Mouse (Mus musculus) lung, postnatal 0 days (tissue): ENCODE results near the gene Chd5. TPM values are rescaled to one million over a fixed set of nuclear protein-coding genes. Genes with fewer than 3 reads are reported as not detected.

ENCODE experiments used
- ATAC-seq: fragments of 200-750 bp; cut with Nextera tagmentation; 2 replicates; pipeline ENCODE4 v1.8.0; 2017; ENCODE audit warnings: moderate library complexity
- DNase-seq: peaks from one replicate; pipeline ENCODE4 v3.0.0-alpha.2; 2016; ENCODE audit warnings: low spot score
- H3K27ac ChIP-seq: fragments of 300-500 bp; sonication (generic); 2 replicates; pipeline ENCODE4 v1.5.1; 2014; ENCODE audit warnings: antibody characterized with exemption, mild to moderate bottlenecking, low read length, mixed read lengths
- H3K27me3 ChIP-seq: fragments of 300-500 bp; sonication (generic); replicated peaks from 2 replicates; pipeline ENCODE4 v1.6.1; 2014; ENCODE audit warnings: low read length, mixed read lengths; ENCODE audit not compliant: insufficient read depth
- H3K36me3 ChIP-seq: fragments of 300-500 bp; sonication (generic); 2 replicates; pipeline ENCODE4 v1.6.1; 2014; ENCODE audit warnings: low read length, mixed read lengths; ENCODE audit not compliant: insufficient read depth
- H3K4me1 ChIP-seq: fragments of 300-500 bp; sonication (generic); 2 replicates; pipeline ENCODE4 v1.6.1; 2014; ENCODE audit warnings: antibody characterized with exemption, low read depth, low read length, mixed read lengths; ENCODE audit not compliant: insufficient read depth
- H3K4me2 ChIP-seq: fragments of 300-500 bp; sonication (generic); replicated peaks from 2 replicates; pipeline ENCODE4 v1.6.1; 2014; ENCODE audit warnings: low read depth, mild to moderate bottlenecking, low read length, moderate library complexity, mixed read lengths
- H3K4me3 ChIP-seq: fragments of 300-500 bp; sonication (generic); 2 replicates; pipeline ENCODE4 v1.5.1; 2014; ENCODE audit warnings: low read depth, low read length
- H3K9ac ChIP-seq: fragments of 300-500 bp; sonication (generic); replicated peaks from 2 replicates; pipeline ENCODE4 v1.6.1; 2014; ENCODE audit warnings: low read depth, mild to moderate bottlenecking
- H3K9me3 ChIP-seq: fragments of 300-500 bp; sonication (generic); 2 replicates; pipeline ENCODE4 v1.6.1; 2016; ENCODE audit warnings: low read length, mixed read lengths
- CTCF ChIP-seq: IDR thresholded peaks from 2 replicates; pipeline ENCODE4 v1.5.1; 2016; ENCODE audit warnings: antibody characterized with exemption, mild to moderate bottlenecking
- EP300 ChIP-seq: IDR thresholded peaks from 2 replicates; pipeline ENCODE4 v1.6.1; 2016; ENCODE audit warnings: antibody characterized with exemption, mild to moderate bottlenecking, control low read depth
- WGBS: fragments of 180-500 bp; shearing (Covaris S2); extraction: QIAGEN DNeasy Blood & Tissue Kit; methylation state at CpG from one replicate; pipeline ENCODE4 v1.1.7; 2014; 5-methylcytosine and 5-hydroxymethylcytosine counted together
- polyA plus RNA-seq: library from polyadenylated mRNA; unstranded; fragments of >200 nt; fragmentation: Nextera tagmentation; extraction: Ambion mirVana; gene quantifications from 2 replicates; pipeline ENCODE4 v1.2.1, GENCODE M21; 2015

The Chd5 gene
- polyA plus RNA-seq, 1 experiment from 2014 or later, result 0.07 TPM

GRCm38 (mm10) chr4:152362180-152362579 is 23.7 kb downstream of the Chd5 start:
- TF ChIP-seq EP300 (no peak), CTCF (no peak)
- no peak overlapping the region for H3K9ac ChIP-seq
- no peak overlapping the region for H3K4me3 ChIP-seq
- no peaks in the 10 kb centered on the region for H3K4me1 ChIP-seq
- no peaks in the 10 kb centered on the region for H3K9me3 ChIP-seq
- no peak overlapping the region for H3K27ac ChIP-seq
- no peak for DNase-seq
- 29% methylated on average over 8 of the region's 9 CpGs for WGBS
- H3K36me3 ChIP-seq, result no peaks in the 10 kb centered on the region
- peak; percentile 31; the same call in 1 of the 2 replicates for ATAC-seq
- H3K27me3 ChIP-seq, result no peaks in the 10 kb centered on the region
- H3K4me2 ChIP-seq, result no peak overlapping the region

GRCm38 (mm10) chr4:152365228-152365627 is 26.8 kb downstream of the Chd5 start:
- Histone ChIP-seq H3K4me3 (no peak overlapping the region), H3K4me2 (no peak overlapping the region), H3K27me3 (no peaks in the 10 kb centered on the region), H3K9me3 (no peaks in the 10 kb centered on the region), H3K27ac (no peak overlapping the region), H3K9ac (no peak overlapping the region), H3K36me3 (no peaks in the 10 kb centered on the region), H3K4me1 (no peaks in the 10 kb centered on the region)
- no peak for ATAC-seq
- WGBS, result 71% methylated on average over 7 of the region's 7 CpGs
- TF ChIP-seq EP300, result no peak
- no peak for TF ChIP-seq CTCF
- DNase-seq, result no peak

GRCm38 (mm10) chr4:152382528-152383252 is 44.2 kb downstream of the Chd5 start:
- H3K4me3 ChIP-seq, result no peak overlapping the region
- H3K9ac ChIP-seq, result no peak overlapping the region
- TF ChIP-seq CTCF (no peak), EP300 (no peak)
- no peak overlapping the region for H3K27ac ChIP-seq
- DNase-seq (no peak), ATAC-seq (no peak)
- H3K4me2 ChIP-seq, result no peak overlapping the region
- WGBS, result 80% methylated on average over 17 of the region's 17 CpGs
- H3K4me1 ChIP-seq, result no peaks in the 10 kb centered on the region
- H3K36me3 ChIP-seq, result no peaks in the 10 kb centered on the region
- no peaks in the 10 kb centered on the region for H3K27me3 ChIP-seq
- H3K9me3 ChIP-seq, result no peaks in the 10 kb centered on the region

GRCm38 (mm10) chr4:152385644-152386043 is 47.2 kb downstream of the Chd5 start:
- Histone ChIP-seq H3K36me3 (no peaks in the 10 kb centered on the region), H3K27me3 (no peaks in the 10 kb centered on the region), H3K9me3 (no peaks in the 10 kb centered on the region), H3K4me2 (no peak overlapping the region), H3K4me1 (no peaks in the 10 kb centered on the region), H3K27ac (no peak overlapping the region), H3K4me3 (no peak overlapping the region), H3K9ac (no peak overlapping the region)
- WGBS, result 60% methylated on average over 16 of the region's 16 CpGs
- DNase-seq (no peak), ATAC-seq (no peak)
- peak; percentile 48 for TF ChIP-seq CTCF
- TF ChIP-seq EP300, result no peak

- no peak for ATAC-seq
- H3K27me3 ChIP-seq, result no peaks in the 10 kb centered on the region
- no peak overlapping the region for H3K4me2 ChIP-seq
- H3K4me3 ChIP-seq, result no peak overlapping the region
- no peaks in the 10 kb centered on the region for H3K36me3 ChIP-seq
- no peaks in the 10 kb centered on the region for H3K4me1 ChIP-seq
- WGBS, result 68% methylated on average over 5 of the region's 5 CpGs
- H3K9me3 ChIP-seq, result no peaks in the 10 kb centered on the region
- no peak overlapping the region for H3K9ac ChIP-seq
- no peak overlapping the region for H3K27ac ChIP-seq
- TF ChIP-seq CTCF, result no peak
- no peak for TF ChIP-seq EP300
- DNase-seq, result no peak
These were observed 53.7 kb downstream of the Chd5 start for GRCm38 (mm10) chr4:152392192-152392591.

GRCm38 (mm10) chr4:152392627-152393026 is 54.2 kb downstream of the Chd5 start:
- H3K27me3 ChIP-seq, result no peaks in the 10 kb centered on the region
- 84% methylated on average over 17 of the region's 17 CpGs for WGBS
- no peak for DNase-seq
- TF ChIP-seq CTCF, result no peak
- no peak for TF ChIP-seq EP300
- no peak overlapping the region for H3K9ac ChIP-seq
- ATAC-seq, result no peak
- H3K4me1 ChIP-seq, result no peaks in the 10 kb centered on the region
- H3K4me2 ChIP-seq, result no peak overlapping the region
- no peak overlapping the region for H3K27ac ChIP-seq
- no peak overlapping the region for H3K4me3 ChIP-seq
- no peaks in the 10 kb centered on the region for H3K36me3 ChIP-seq
- H3K9me3 ChIP-seq, result no peaks in the 10 kb centered on the region

- 55% methylated on average over 3 of the region's 3 CpGs for WGBS
- no peak for ATAC-seq
- H3K27me3 ChIP-seq, result no peaks in the 10 kb centered on the region
- H3K36me3 ChIP-seq, result no peaks in the 10 kb centered on the region
- TF ChIP-seq EP300, result no peak
- no peak for TF ChIP-seq CTCF
- no peak overlapping the region for H3K4me3 ChIP-seq
- H3K4me1 ChIP-seq, result no peaks in the 10 kb centered on the region
- DNase-seq, result no peak
- no peak overlapping the region for H3K27ac ChIP-seq
- H3K9me3 ChIP-seq, result no peaks in the 10 kb centered on the region
- no peak overlapping the region for H3K4me2 ChIP-seq
- H3K9ac ChIP-seq, result no peak overlapping the region
These were observed 60.5 kb downstream of the Chd5 start for GRCm38 (mm10) chr4:152398926-152399325.
